Mouse (Mus musculus): ENCODE data around the gene Impdh2.

The Impdh2 gene

DNA sequence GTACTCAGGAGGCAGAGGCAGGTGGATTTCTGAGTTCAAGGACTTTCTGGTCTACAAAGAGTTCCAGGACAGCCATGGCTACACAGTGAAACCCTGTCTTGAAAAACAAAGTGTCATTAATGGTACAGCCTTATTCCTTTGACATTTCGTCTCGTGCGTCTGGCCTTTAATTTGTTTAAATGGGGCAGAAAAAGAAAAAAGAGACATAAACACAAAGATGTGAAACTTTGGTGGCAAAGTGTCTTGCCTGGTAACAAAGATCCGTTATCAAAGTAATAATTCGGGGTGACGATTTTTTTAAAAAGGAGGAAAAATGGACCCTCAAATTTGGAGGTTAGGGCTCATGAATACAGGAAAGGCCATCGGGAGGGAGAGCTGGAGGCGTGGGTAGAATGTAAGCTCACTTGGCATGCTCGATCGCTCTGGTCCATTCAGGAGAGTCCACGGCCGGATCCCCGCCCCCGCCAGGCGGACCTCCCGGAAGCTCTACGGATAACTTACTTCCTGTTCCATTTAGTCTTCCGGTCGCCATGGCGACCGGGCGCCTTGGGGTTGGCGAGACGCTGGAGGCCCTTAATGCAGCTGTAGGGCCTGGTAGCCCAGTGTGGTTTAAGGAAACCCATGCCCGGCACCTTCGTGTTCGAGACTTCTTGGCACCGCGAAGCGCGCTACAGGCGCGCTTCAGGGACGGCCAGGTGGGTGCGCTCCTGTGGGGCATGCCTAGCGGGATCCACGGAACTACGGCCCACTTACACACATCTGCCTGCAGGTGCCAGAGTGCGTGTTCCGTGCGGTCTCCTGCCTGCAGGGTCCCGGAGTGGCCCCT lies 9.5 kb downstream of the Impdh2 start, which contains the start of gene Dalrd3:
Gene Dalrd3 (plus strand): TSS at position 506 of the 826 bp plus-strand sequence.
- peak; percentile 86 for DNase-seq (ENCODE audit: low spot score)

DNA sequence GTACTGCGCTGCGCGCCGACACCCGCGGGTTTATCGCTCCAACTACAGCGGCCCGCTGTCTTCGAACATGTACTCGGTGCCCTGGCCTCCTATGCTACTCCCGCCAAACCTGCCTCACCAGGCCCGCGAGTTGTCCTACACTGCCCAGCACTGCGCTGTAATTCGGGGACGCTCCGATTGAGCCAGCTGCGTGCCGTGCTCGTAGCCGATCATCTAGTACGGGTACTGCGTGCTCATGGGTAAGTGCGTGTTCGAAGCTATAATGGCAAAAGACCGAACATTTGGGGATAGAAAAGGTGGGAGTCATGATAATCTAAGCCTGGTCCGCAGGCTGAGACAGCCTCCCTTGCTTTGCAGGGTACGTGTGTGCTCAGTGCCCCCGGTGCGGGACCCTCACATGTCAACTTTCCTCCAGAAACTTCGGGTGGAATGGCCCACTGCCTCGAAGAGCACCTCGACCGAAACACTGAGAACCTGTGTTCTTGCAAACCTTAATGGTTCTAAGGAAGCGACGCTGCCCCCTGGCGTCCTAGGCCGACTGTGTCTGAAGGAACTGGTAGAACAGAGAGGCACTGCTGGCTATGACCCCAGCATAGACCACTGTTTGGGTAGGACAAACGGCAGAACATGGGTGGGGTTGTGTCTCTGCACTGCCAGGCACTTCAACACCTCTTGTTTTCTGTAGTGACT lies 10.3 kb downstream of the Impdh2 start:
- DNase-seq (ENCODE audit: low spot score), result peak; percentile 83

DNA sequence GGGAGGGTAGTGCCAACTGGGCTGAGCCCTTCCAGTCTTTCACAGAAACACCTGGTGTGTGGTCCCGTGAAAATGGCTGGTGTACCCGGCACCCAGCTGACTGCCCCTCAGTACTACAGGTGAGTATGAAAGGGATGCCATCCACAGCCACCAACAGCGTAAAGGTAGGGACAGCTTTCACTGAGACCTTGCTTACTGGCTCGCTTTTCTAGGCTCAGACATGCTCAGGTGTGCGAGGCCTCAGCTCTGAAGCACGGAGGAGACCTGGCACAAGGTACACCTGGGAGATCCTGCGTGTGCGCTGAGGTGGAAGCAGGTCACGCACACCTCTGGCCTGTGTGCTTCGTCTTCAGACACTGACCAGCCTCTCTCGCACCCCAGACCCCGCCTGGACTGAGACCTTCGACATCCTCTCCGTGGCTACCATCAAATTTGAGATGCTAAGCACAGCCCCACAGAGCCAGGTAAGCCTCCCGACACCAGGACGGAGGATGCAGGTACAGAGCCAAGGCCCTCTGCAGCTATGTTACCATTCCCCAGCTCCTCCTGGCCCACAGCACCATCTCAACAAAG lies 11.4 kb downstream of the Impdh2 start:
- no peak for DNase-seq (ENCODE audit: low spot score)

DNA sequence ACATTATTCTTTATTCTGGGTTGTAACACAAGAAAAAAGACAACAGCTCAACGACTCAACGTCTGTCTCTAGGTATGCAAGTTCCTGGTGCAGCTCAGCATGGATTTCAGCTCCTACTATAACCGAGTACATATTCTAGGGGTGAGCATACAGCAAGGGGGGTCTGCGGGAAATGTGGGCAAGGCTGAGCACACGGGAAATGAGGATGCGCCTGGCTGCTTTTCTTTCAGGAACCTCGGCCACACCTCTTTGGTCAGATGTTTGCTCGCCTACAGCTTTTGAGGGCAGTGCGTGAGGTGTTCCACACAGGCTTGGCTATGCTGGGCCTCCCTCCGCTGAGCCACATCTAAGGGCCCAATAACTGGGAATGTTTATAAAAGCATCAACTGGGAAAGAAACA lies 12.2 kb downstream of the Impdh2 start:
- no peak for DNase-seq (ENCODE audit: low spot score)

DNA sequence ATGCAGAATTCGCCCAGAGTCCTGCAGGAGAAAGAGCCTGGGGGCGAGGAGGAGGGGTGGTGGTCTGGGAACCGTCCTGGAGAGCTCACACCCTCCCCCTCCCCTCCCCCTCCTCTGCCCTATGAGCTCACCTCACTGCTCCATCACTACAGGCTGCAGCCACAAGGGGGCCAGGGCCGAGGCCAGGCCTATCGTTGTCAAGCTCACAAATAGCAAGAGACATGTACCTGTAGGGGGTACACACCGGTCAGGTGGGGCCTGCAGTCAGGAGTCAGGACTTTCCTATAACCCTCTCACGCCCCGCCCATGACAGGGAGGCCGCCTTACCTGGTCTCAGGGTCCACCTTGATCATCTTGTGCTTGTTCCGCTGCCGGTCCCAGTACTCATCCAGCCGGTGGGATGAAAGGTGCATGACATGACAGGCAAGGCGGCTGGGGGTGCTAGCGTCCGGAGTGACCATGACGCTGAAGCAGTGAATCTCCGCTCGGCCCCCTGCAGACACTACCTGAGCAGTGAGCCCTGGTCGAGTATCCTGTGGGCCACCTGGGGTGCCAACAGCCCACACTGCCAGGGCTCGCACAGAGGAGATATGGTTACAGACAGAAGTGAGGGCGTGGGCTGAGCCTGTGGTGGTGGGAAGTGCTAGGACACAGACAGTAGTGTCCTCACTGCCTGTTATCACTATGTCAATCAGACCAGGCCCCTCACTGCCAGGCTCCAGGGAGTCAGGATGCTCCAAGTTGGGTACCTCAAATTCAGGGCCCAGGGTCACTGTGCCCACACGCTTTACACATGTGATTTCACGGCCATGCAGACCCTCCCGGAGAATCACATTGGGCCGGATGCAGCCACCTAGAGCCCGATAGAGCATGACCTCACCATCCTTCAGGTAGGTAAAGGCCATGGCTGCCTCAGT lies 13.9 kb downstream of the Impdh2 start:
- DNase-seq (ENCODE audit: low spot score), result peak; percentile 63

DNA sequence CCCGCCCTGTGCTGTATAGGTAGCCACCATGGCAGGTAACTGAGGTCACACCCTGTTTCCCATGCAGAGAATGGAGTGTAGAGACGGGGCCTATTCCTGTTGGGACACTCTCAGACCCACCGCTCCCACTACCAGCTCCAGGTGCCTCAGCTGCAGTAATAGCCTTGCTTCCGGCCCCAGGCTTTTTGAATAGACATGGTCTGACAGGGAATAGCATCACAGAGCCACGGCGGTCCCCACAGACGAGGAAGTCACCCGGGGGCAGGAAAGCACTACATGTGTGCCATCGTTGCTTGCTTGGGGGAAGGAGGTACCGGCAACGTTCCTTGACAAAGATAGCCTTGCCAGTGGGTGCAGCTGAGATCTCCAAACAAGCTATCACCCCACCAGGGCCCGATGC lies 14.8 kb downstream of the Impdh2 start:
- no peak for DNase-seq (ENCODE audit: low spot score)

DNA sequence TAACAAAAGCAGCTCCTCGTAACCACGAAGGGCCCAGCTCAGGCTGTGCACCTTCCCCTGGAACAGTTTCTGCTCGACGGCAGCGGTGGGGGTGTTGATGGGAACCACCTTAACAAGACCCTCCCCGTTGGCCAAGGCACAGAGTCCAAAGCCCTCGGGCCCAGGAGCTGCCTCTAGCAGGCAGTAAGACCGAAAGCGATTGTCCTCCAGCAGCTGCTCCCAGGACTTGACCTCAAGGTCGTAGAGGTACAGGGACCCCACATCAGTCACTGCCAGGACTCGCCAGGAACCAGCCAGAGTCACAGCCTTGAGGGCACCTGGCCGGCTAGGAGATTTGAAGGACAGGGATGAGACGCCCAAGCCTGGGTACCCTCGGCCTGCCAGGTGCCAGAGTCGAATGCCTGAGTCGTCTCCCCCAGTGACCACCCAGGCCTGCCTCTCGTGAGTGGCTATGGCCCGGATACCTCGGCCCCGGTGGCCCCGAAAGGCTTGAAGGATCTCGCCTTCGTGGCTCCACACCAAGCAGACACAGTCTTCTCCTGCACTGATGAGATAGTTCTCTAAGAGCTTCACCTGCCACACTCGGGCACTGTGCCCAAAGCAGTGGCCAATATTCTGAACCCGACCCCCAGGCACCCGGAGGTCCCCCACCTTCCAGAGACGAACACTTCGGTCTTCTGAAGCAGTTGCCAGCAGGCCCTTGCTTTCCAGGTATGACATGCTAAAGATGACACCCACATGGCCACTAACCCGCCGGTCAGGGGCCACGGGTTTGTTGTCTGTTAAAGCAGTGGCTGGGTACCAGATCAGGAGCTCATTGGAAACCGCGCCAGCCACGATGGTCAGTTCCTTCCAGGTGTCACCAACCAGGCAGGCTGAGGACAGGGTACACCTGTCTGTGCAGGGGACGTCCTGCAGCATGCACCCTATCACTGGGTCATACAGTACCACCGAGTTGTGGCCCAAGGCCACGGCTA lies 15.5 kb downstream of the Impdh2 start:
- DNase-seq (ENCODE audit: low spot score), result no peak

DNA sequence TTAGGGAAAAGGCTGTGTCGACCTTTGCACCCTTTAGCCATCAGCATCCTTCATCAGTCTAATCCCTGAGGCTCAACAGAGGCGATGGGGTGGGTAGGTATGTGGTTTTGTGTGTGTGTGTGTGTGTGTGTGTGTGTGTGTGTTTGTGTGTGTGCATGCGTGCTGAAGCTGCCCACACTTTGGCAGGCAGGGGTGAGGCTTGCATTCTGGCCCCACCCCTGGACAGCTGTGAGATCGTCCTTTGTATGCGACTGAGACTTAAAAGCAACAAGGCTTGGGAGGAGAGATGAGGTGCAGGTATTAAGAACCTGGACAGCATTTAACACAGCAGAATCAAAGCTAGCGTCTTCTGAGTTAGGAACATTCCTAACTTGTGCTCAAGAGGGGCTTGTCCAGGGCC lies 16.9 kb downstream of the Impdh2 start:
- DNase-seq (ENCODE audit: low spot score), result no peak

DNA sequence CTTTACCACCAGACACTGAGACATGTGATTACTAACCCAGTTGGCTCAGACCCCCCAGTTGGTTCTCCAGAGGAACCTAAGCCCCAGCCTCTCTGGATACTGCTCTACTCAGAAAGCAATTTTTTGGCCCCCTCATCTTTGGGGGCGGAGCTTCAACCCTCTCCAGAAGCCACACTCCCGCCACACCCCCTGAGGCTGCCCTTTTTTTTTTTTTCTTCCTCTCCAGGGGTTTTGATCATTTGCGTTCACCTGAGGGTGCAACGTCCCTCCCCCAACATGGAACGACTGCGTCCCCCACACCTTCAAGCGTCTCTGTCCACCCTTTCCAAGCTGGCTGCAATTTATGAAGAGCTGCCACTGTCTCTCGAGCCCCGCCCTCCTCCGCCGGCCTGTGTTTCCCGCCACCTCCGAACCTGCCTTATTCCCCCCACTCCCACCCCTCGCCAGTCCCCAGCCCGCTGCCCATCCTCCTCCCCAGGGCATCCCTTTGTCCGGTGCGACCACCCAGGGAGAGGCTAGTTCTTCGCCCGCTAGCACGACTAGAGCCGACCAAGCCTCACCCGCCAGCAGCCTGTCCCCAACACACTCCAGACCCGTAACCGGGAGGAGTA lies 18.0 kb downstream of the Impdh2 start:
- DNase-seq (ENCODE audit: low spot score), result peak; percentile 24

DNA sequence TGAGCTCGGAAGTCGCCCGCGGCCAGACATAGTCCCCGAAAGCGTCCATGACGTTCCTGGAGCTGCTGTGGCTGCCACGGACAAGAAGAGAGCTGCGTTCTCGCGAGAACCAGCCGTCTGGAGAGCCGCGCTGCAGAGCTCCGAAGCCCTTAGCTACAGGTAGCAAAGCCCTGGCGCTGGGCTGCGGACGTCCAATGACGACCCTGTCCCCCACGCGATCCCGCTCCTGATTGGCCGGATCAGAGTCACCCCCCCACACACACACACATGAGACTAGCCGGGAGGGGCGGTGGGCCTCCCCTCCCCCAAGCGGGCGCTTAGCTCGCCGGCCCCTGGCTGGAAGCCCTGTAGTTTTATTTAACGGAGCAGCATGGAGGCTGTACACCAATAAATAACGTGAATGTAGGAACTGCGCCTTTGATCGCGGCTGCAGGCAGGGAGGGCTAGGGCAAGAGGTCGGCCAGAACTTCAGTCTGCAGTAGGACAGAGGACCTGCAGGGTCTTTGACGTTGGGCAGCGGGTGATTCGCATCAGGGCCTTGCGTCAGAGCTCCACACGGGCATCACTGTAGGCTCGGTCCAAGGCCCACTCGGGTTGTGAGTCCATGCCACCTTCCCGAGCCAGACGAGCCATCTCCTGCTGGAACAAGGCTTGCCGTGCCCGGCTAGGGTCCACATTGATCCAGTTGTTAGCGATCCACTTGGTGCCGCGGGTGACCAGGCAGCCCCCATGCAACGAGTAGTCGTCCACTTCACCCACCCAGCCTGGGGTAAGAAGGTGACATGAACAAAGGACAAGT lies 18.7 kb downstream of the Impdh2 start, which contains the start of gene Wdr6:
Gene Wdr6 (minus strand): TSS at position 195 of the 799 bp plus-strand sequence.
- DNase-seq (ENCODE audit: low spot score), result peak; percentile 90

DNA sequence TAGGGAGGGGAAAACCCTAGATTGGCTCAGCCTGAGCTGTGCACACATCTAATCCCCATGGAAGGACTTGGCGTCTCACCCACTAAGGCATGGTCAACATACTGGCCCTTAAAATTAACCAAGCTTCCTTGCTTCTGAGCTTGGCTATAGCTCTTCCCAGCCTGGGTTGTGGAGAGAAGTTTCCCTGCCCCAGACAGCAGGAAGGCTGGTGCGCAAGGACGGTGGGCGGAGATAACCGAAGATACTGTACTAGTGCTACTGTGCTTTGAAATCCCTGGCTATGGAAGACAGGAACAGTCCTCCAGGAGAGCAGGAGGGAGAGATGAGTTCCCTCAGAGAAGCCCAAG lies 19.2 kb downstream of the Impdh2 start:
- no peak for DNase-seq (ENCODE audit: low spot score)

DNA sequence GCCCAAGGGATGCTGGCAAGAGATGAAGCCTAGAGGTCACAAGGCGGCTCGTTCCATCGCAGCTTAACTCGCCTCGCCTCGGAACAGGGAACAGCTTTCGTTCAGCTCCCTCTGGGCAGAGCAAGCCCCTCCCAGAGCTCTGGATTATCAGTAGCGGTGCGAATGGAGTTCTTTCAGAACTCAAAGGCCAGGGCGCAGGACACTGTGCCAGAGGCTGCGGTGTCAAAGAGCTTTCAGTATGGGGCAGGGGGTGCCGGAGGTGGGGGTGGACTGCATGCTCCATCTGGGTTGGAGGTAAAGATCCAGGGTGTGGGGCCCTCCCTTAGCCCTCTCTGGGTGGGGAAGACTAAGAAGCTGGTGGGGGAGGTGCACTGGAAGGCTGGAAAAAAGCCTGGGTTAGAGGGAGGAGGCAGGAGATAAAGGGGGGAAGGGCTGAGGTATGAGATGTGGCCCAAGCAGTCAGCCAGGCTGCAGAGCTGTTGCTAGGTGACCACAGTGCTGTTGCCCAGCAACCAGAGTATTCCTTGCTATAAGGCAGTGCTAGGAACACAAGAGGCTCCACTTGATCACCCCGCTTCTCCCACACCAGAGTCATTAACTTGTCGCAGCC lies 27.6 kb downstream of the Impdh2 start:
- no peak for DNase-seq (ENCODE audit: low spot score)

DNA sequence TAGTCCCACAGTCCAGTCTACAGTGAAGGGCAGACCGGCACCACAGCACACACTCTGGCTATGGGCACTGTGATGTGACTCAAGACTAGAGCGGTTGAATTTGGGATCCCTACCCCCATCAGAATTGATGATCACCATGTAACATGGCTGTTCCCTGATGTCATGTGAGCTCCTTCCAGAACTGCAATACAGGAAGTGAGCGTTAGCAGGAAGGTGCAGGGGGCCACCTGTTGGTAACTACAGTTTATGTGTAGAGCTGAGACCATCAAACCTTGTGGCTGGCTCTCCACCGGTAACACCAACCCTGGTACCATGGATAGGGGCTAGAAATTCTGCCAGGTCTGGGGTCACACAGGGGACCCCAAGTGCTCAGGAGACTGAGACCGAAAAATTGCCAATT lies 29.1 kb downstream of the Impdh2 start:
- DNase-seq (ENCODE audit: low spot score), result no peak

DNA sequence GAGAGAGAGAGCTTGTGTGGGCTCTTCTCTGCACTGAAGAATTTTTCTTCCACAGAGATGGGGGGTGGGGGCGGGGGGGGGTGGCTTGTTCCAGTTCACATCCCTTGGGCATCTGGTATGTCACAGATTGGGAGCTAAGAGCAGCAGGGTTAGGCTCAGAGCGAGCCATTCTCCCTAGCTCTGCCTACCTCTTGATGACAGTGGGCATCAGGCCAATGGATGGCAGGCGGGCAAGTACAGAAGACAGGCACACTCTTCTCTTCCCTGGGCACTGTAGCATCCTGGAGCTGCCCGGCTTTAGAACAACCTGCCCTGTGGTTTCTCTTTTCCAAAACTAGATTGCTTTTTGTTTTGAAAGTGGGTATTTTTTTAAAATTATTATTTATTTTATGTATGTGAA lies 31.4 kb downstream of the Impdh2 start:
- DNase-seq (ENCODE audit: low spot score), result no peak

DNA sequence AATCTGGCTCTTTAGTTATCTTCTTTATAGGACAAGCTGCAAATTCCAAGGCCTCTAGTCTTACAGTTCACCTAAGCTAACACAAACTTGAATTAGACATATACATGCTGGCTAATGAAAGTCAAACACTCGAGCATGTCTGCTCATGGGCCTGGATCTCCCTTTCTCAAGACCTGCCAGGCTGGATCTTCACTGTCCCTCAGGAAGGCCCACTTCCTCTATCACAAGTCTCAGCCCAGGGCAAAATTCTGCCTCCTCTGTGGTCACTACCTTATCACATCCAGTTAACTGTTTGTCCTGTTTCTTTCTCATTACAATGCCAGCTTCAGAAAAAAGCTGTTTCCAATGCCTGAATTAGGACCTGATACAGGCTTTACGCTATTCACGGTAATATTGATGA lies 34.3 kb downstream of the Impdh2 start:
- no peak for DNase-seq (ENCODE audit: low spot score)

DNA sequence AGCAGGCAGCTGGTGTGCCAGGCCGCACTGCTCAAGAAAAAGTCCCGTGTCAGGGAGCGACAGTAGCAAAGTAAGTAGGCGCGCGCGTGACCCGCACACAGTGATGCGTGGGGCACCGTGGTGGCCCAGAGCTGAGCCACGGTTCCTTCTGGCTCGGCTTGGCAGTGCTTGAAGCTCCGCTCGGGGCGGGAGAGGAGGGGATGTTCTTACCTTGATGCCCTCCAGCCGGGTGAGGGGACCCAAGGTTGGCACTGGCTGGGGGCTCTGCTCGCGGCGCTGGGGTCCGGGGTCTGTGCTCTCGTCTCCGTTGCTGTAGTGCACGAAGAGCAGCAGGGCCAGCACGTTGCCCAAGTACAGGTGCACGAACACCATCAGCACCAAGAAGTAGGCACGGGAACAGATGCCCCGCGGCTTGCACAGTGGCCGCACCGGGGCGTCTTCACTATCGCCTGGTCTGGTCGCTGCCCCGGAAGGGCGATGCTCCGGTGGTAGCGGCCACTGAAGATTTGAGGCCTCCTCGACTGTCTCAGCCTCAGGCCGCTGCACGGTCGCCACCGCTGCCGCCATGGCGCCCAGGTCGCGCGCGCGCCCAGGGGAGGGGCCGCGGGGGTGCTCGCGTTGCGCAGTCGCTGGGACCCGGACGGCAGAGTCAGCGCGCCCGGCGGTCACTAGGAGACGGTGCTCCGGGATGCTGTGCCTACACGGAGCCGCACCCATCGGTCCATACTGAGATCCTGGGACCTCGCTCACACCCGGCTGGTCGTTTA lies 37.1 kb downstream of the Impdh2 start, which contains the start of gene P4htm:
Gene P4htm (minus strand): TSS at position 670 of the 767 bp plus-strand sequence.
- peak; percentile 65 for DNase-seq (ENCODE audit: low spot score)

DNA sequence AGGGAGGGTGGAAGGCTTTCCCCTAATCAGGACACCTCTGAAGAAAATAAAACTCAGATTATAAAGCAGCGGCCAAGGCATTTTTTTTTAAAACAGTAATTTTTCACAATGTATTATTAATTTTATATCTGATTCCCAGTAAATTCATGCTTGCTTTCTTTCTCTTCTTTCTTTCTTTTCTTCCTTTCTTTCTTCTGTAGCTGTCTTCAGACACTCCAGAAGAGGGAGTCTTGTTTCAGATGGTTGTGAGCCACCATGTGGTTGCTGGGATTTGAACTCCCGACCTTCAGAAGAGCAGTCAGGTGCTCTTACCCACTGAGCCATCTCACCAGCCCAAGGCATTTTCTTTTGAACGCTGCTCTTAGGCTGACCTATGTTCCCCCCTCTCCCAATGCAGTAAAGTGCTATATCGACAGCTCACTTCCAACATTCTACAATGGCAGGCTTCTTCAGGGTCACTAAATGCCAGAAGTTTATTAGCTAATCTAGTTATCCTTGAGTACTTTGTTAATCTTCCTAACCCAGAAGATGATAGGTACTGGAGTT lies 39.0 kb downstream of the Impdh2 start:
- DNase-seq (ENCODE audit: low spot score), result no peak

DNA sequence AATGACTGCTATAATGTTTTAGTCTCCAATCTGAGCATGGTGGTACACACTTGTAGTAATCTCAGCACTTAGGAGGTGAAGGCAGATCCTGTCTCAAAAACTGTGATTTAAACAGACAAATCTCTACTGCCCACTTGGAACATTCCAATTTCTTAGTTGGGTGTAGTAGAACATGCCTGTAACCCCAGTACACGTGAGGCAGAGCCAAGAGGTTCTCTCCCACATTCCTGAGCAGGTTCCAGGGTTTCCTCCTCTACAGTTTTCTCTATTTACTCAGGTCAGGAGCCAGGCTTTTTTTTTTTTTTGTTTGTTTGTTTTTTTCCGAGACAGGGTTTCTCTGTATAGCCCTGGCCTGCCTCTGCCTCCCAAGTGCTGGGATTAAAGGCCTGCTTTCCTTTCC lies 39.9 kb downstream of the Impdh2 start:
- DNase-seq (ENCODE audit: low spot score), result no peak

Data from T-cell, adult 2 months (primary cell).